Mouse (Mus musculus): Measurements from ENCODE around the gene Hlx. TPM values are rescaled to one million over a fixed set of nuclear protein-coding genes. Genes with fewer than 3 reads are reported as not detected.
A peak's percentile ranks its signal among the peaks of the same experiment; 100 is the strongest.

Gene Hlx
- total RNA-seq, 1 experiment: 1.4 TPM

DNA sequence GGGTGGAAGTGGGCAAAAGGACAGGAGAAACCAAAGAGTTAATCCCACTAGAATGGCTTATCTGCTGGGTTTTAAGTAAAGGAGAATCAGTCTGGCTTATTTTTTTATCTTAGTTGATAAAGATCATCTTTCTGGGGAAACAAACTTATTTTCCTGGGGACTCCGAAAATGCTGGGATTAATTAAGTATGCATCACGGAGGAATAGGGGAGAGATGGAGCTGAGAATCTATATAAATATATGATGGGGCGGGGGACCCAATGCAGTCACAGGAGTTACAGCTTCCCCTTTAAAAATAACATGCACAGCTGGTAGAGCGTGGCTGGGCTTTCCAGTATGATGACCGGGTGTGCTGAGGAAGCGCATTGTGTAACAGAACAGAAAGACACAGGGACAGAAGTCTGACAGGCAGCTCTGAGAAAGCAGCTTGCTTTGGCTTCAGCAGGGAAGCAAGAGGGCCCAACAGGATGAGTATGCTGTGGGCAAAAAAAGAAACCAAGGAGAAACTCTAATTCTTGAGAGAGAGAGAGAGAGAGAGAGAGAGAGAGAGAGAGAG lies 3.8 kb downstream of the Hlx start:
- Histone ChIP-seq H3K27ac (ENCODE audit: insufficient read depth, low read depth, low read length, poor library complexity, severe bottlenecking) (no peak overlapping the region), H3K4me3 (ENCODE audit: insufficient read depth in 1 of 2, low read depth in 1 of 2, low read length in 2 of 2, poor library complexity in 1 of 2, severe bottlenecking in 1 of 2) (no peak overlapping the region), H3K36me3 (ENCODE audit: control insufficient read depth, insufficient read depth, low read length, poor library complexity, severe bottlenecking) (no peaks in the 10 kb centered on the region), H3K9ac (ENCODE audit: insufficient read depth, low read depth, low read length, poor library complexity, severe bottlenecking) (no peak overlapping the region), H3K9me3 (ENCODE audit: control insufficient read depth, insufficient read depth, low read depth, low read length) (no peaks in the 10 kb centered on the region), H3K4me1 (ENCODE audit: control insufficient read depth in 2 of 2, insufficient read depth in 2 of 2, low read length in 2 of 2, poor library complexity in 1 of 2) (peaks cover 0 to 2% of the 10 kb centered on the region in 2 experiments; a peak in 1 of 4 replicates)
- DNase-seq (ENCODE audit: low read depth, low spot score): no peak
- in situ Hi-C loops (cut with MboI; ENCODE audit: low sequenced_read_pairs in 2 of 2, unreplicated experiment in 2 of 2): no loop called here
- TF ChIP-seq MAFK (IDR thresholded peaks at IDR 0.05; ENCODE audit: insufficient read depth, low read depth, low read length) (no peak), CHD2 (IDR thresholded peaks at IDR 0.05; ENCODE audit: low read depth, low read length) (no peak), HCFC1 (IDR thresholded peaks at IDR 0.05; ENCODE audit: borderline replicate concordance, insufficient read depth, low read length) (no peak), ZC3H11A (IDR thresholded peaks at IDR 0.05; ENCODE audit: borderline replicate concordance, low read depth, low read length) (no peak), ZNF384 (IDR thresholded peaks at IDR 0.05; ENCODE audit: low read depth, low read length) (no peak)

DNA sequence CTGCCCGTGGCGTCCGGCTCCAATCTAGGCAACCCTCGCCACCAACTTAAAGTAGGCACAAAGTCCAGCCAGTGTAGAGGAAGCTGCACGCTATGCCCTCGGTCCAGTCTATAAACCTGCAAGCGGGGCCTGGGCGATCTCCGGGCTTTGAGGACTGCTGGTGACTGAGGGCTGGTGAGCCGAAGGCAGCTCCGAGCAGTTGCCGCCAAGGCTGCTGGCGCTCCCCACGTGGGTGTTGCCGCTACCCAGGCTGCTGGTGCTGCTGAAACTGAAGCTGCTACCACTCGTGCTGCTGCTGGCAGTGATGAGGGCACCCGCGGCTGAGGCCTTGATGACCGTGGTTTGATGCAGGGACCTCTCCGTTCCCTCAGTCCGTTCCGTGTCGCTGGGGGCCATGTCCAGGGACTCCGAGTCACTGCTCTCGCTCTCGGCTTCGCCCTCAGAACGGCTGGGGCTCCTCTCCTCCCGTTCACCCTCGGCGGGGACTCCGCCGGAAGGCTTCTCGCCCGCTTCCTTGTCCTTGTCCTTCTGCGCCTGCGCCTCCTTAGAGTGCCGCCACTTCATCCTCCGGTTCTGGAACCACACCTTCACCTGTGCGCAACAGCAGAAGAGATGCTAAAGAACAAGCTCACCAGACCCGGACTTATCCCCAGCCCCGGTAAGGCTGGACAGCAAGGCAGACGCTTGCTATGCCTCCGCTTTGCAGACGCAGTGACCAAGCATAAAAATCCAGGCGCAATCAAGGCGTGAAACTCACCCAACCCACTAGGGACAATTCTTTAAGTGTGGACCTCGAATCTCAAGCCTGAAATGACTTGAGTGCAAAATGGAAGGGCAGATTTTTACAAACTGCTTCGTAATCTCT lies 4.8 kb downstream of the Hlx start:
- no peaks in the 10 kb centered on the region for H3K36me3 ChIP-seq (ENCODE audit: control insufficient read depth, insufficient read depth, low read length, poor library complexity, severe bottlenecking)
- H3K9ac ChIP-seq (ENCODE audit: insufficient read depth, low read depth, low read length, poor library complexity, severe bottlenecking): no peak overlapping the region
- no peaks in the 10 kb centered on the region for H3K9me3 ChIP-seq (ENCODE audit: control insufficient read depth, insufficient read depth, low read depth, low read length)
- TF ChIP-seq MAFK (IDR thresholded peaks at IDR 0.05; ENCODE audit: insufficient read depth, low read depth, low read length): no peak
- no peak for TF ChIP-seq ZNF384 (IDR thresholded peaks at IDR 0.05; ENCODE audit: low read depth, low read length)
- TF ChIP-seq CHD2 (IDR thresholded peaks at IDR 0.05; ENCODE audit: low read depth, low read length): no peak
- TF ChIP-seq HCFC1 (IDR thresholded peaks at IDR 0.05; ENCODE audit: borderline replicate concordance, insufficient read depth, low read length): no peak
- no peak for TF ChIP-seq ZC3H11A (IDR thresholded peaks at IDR 0.05; ENCODE audit: borderline replicate concordance, low read depth, low read length)
- in situ Hi-C loops (cut with MboI; ENCODE audit: low sequenced_read_pairs in 2 of 2, unreplicated experiment in 2 of 2): no loop called here
- H3K27ac ChIP-seq (ENCODE audit: insufficient read depth, low read depth, low read length, poor library complexity, severe bottlenecking): no peak overlapping the region
- peak overlapping the region; percentile 35 to 47; a peak in 2 of 4 replicates for H3K4me3 ChIP-seq (ENCODE audit: insufficient read depth in 1 of 2, low read depth in 1 of 2, low read length in 2 of 2, poor library complexity in 1 of 2, severe bottlenecking in 1 of 2)
- H3K4me1 ChIP-seq (ENCODE audit: control insufficient read depth in 2 of 2, insufficient read depth in 2 of 2, low read length in 2 of 2, poor library complexity in 1 of 2): peaks cover 0 to 2% of the 10 kb centered on the region in 2 experiments; a peak in 1 of 4 replicates
- DNase-seq (ENCODE audit: low read depth, low spot score): no peak

DNA sequence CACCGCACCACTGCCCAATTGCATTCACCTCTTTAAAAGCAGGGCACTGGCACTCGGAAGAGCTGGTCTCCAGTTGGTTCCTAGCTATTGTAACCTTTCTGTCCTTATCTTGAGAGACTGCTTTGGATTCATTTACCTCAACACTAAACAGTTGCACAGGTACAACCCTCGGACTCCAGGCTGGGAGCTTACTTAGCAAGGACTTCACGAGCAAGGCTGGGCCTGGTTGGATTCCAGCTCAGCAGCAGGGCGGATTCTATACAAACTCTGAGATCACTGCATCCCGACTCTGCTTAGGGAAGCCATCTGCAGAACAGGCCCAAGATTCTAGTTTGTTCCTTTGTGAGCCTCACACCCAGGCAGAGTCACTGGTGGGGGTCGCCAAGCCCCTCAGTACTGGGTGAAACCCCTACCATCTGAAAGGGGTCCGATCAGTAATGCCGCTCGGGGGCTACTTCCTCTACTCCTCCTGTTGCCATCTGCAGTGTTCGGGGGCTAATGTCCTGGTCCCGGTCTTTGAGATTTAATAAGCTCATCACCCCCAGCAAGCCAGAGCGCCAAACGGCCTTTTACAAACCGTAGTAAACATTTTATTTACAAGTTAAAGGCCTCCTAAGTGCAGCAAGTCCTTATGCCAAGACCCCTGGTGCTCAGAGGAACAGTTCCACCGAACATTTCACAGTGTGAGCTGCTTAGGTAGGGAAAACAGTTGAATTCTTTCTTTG lies 5.7 kb downstream of the Hlx start:
- in situ Hi-C loops (cut with MboI; ENCODE audit: low sequenced_read_pairs in 2 of 2, unreplicated experiment in 2 of 2): no loop called here
- Histone ChIP-seq H3K27ac (ENCODE audit: insufficient read depth, low read depth, low read length, poor library complexity, severe bottlenecking) (no peak overlapping the region), H3K4me1 (ENCODE audit: control insufficient read depth in 2 of 2, insufficient read depth in 2 of 2, low read length in 2 of 2, poor library complexity in 1 of 2) (peaks cover 0 to 2% of the 10 kb centered on the region in 2 experiments; a peak in 1 of 4 replicates), H3K4me3 (ENCODE audit: insufficient read depth in 1 of 2, low read depth in 1 of 2, low read length in 2 of 2, poor library complexity in 1 of 2, severe bottlenecking in 1 of 2) (no peak overlapping the region), H3K9ac (ENCODE audit: insufficient read depth, low read depth, low read length, poor library complexity, severe bottlenecking) (no peak overlapping the region), H3K9me3 (ENCODE audit: control insufficient read depth, insufficient read depth, low read depth, low read length) (no peaks in the 10 kb centered on the region), H3K36me3 (ENCODE audit: control insufficient read depth, insufficient read depth, low read length, poor library complexity, severe bottlenecking) (no peaks in the 10 kb centered on the region)
- no peak for DNase-seq (ENCODE audit: low read depth, low spot score)
- TF ChIP-seq ZC3H11A (IDR thresholded peaks at IDR 0.05; ENCODE audit: borderline replicate concordance, low read depth, low read length) (no peak), ZNF384 (IDR thresholded peaks at IDR 0.05; ENCODE audit: low read depth, low read length) (no peak), MAFK (IDR thresholded peaks at IDR 0.05; ENCODE audit: insufficient read depth, low read depth, low read length) (no peak), CHD2 (IDR thresholded peaks at IDR 0.05; ENCODE audit: low read depth, low read length) (no peak), HCFC1 (IDR thresholded peaks at IDR 0.05; ENCODE audit: borderline replicate concordance, insufficient read depth, low read length) (no peak)

DNA sequence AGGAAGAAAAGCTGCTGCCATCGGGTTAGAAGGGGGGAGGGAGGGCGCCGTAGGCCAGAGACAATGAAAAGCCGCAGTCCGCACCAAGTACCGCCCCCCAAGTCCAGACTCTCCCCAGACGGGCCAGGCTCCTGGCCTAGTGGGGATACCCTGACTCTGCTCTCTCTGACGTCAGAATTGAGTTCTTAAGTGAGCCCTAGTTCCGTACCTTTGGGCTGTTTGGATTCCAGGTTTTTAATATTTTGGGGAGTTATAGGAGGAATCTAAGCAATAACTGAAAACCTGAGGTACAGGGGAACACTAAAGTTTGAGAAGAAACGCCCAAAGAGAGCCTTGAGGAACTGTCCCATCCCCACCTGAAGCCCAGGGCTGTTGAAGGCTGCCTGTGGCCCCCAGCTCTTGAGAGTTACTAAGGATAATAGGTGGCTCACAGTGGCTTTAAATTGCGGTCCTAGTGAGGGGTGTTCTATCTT lies 7.1 kb downstream of the Hlx start:
- no peak for TF ChIP-seq CHD2 (IDR thresholded peaks at IDR 0.05; ENCODE audit: low read depth, low read length)
- TF ChIP-seq ZNF384 (IDR thresholded peaks at IDR 0.05; ENCODE audit: low read depth, low read length): no peak
- TF ChIP-seq MAFK (IDR thresholded peaks at IDR 0.05; ENCODE audit: insufficient read depth, low read depth, low read length): no peak
- TF ChIP-seq ZC3H11A (IDR thresholded peaks at IDR 0.05; ENCODE audit: borderline replicate concordance, low read depth, low read length): no peak
- no peak for TF ChIP-seq HCFC1 (IDR thresholded peaks at IDR 0.05; ENCODE audit: borderline replicate concordance, insufficient read depth, low read length)
- Histone ChIP-seq H3K9ac (ENCODE audit: insufficient read depth, low read depth, low read length, poor library complexity, severe bottlenecking) (no peak overlapping the region), H3K27ac (ENCODE audit: insufficient read depth, low read depth, low read length, poor library complexity, severe bottlenecking) (no peak overlapping the region), H3K36me3 (ENCODE audit: control insufficient read depth, insufficient read depth, low read length, poor library complexity, severe bottlenecking) (no peaks in the 10 kb centered on the region), H3K9me3 (ENCODE audit: control insufficient read depth, insufficient read depth, low read depth, low read length) (no peaks in the 10 kb centered on the region), H3K4me1 (ENCODE audit: control insufficient read depth in 2 of 2, insufficient read depth in 2 of 2, low read length in 2 of 2, poor library complexity in 1 of 2) (peaks cover 0 to 2% of the 10 kb centered on the region in 2 experiments; a peak in 1 of 4 replicates), H3K4me3 (ENCODE audit: insufficient read depth in 1 of 2, low read depth in 1 of 2, low read length in 2 of 2, poor library complexity in 1 of 2, severe bottlenecking in 1 of 2) (no peak overlapping the region)
- in situ Hi-C loops (cut with MboI; ENCODE audit: low sequenced_read_pairs in 2 of 2, unreplicated experiment in 2 of 2): no loop called here
- DNase-seq (ENCODE audit: low read depth, low spot score): no peak
